Mouse (Mus musculus) testis, adult 2 months (tissue): ENCODE results near the gene Mia2.

Experiments used
- CTCF ChIP-seq: fragments of 200-500 bp; IDR thresholded peaks from 2 replicates; pipeline ENCODE4 v1.5.1; 2012; ENCODE audit warnings: low read depth, mild to moderate bottlenecking, inconsistent platforms, low read length, moderate library complexity; ENCODE audit not compliant: control insufficient read depth, insufficient read depth, insufficient replicate concordance
- POLR2A ChIP-seq: fragments of 200-500 bp; IDR thresholded peaks from 2 replicates; pipeline ENCODE4 v1.6.1; 2012; ENCODE audit warnings: low read depth, mild to moderate bottlenecking, inconsistent platforms, low read length, moderate library complexity; ENCODE audit not compliant: control insufficient read depth

DNA sequence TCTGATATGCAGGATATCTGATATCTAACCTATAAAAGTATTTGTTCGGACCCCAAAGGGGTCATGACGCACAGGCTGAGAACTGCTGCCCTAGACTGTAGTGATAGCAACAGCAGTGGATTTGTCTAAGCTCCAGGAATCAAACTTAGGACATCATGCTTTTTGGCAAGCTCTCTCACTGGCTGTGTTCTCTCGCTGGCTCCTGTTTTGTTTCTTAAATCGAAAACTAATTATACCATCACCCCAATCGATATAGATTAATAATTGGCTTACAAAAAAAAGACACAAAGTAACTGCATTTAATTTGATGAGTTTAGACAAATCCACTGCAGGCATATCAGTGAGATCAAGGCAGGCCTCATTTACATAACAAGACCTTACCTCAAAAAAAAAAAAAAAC, 10.9 kb downstream of the Mia2 start:
- TF ChIP-seq POLR2A (no peak), CTCF (no peak)
